Mouse (Mus musculus): ENCODE data around the gene Fam92b. TPM values are rescaled to one million over a fixed set of nuclear protein-coding genes. Genes with fewer than 3 reads are reported as not detected.
A peak's percentile ranks its signal among the peaks of the same experiment; 100 is the strongest.

Fam92b gene
- polyA plus RNA-seq, 1 experiment from 2014 or later, result 2.1 TPM

DNA sequence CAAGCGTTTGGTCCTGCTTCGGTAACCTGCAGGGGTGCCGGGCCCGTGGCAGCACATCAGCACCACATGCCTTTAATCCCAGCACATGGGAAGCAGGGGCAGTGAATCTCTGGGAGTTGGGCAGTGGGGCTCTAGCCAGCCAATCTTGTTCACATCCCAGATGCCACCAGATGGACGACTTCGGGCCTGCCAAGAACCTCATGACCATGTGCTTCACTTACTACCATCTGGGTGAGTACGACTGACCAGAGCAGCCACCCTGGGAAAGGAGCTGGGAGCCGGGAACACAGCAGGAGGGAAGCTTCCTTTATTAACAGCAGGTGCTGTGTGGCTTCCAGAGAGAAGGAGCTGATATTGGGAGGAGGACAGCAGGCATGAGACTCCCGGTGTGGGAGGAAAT is 26.1 kb downstream of the Fam92b start:
- Histone ChIP-seq H3K27ac (ENCODE audit: low read depth, low read length) (no peak overlapping the region), H3K4me2 (replicated peaks; ENCODE audit: low read depth, low read length) (no peak overlapping the region), H3K36me3 (ENCODE audit: control insufficient read depth, insufficient read depth, low read length) (no peaks in the 10 kb centered on the region), H3K27me3 (ENCODE audit: control insufficient read depth, insufficient read depth, low read length) (no peaks in the 10 kb centered on the region), H3K4me3 (ENCODE audit: low read depth, low read length) (no peak overlapping the region), H3K9me3 (ENCODE audit: control insufficient read depth, low read length) (no peaks in the 10 kb centered on the region), H3K9ac (ENCODE audit: low read depth, low read length) (no peak overlapping the region), H3K4me1 (replicated peaks; ENCODE audit: control insufficient read depth, insufficient read depth, low read length) (0 out of 2 replicates have a peak, but pooled peaks cover 2% of the 10 kb centered on the region)
- 61% methylated on average over 9 of the region's 9 CpGs for WGBS
- ATAC-seq (ENCODE audit: low FRiP score), result no peak
- DNase-seq (ENCODE audit: low spot score), result no peak

- DNase-seq (ENCODE audit: low spot score) (no peak), ATAC-seq (ENCODE audit: low FRiP score) (no peak)
- no peaks in the 10 kb centered on the region for H3K36me3 ChIP-seq (ENCODE audit: control insufficient read depth, insufficient read depth, low read length)
- WGBS, result 81% methylated on average over 12 of the region's 12 CpGs
- H3K4me3 ChIP-seq (ENCODE audit: low read depth, low read length), result no peak overlapping the region
- H3K4me1 ChIP-seq (replicated peaks; ENCODE audit: control insufficient read depth, insufficient read depth, low read length), result peaks cover 2% of the 10 kb centered on the region; the same call in 1 of the 2 replicates
- H3K4me2 ChIP-seq (replicated peaks; ENCODE audit: low read depth, low read length), result no peak overlapping the region
- H3K9me3 ChIP-seq (ENCODE audit: control insufficient read depth, low read length), result no peaks in the 10 kb centered on the region
- H3K27me3 ChIP-seq (ENCODE audit: control insufficient read depth, insufficient read depth, low read length), result no peaks in the 10 kb centered on the region
- no peak overlapping the region for H3K27ac ChIP-seq (ENCODE audit: low read depth, low read length)
- no peak overlapping the region for H3K9ac ChIP-seq (ENCODE audit: low read depth, low read length)
Observed at GRCm38 (mm10) chr8:120150028-120150427, 27.2 kb downstream of the Fam92b start.

DNA sequence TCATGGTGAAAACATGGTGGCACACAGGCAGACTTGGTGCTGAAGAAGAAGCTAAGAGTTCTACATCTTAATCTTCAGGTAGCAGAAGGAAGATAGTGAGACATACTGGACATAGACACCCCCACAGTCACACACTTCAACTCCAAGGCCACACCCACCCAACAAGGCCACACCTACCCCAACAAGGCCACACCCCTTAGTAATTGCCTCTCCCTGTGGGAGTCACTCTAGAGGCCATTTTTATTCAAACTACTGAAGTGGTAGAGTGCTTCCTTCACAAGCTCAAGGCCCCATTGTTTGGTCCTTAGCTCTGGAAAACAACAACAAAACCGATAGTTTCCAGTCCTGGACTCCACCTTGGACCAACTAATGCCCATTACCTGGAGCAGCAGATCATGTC is 31.2 kb downstream of the Fam92b start:
- Histone ChIP-seq H3K27me3 (ENCODE audit: control insufficient read depth, insufficient read depth, low read length) (no peaks in the 10 kb centered on the region), H3K27ac (ENCODE audit: low read depth, low read length) (no peak overlapping the region), H3K4me2 (replicated peaks; ENCODE audit: low read depth, low read length) (no peak overlapping the region), H3K9ac (ENCODE audit: low read depth, low read length) (no peak overlapping the region), H3K9me3 (ENCODE audit: control insufficient read depth, low read length) (no peaks in the 10 kb centered on the region), H3K4me3 (ENCODE audit: low read depth, low read length) (no peak overlapping the region), H3K36me3 (ENCODE audit: control insufficient read depth, insufficient read depth, low read length) (no peaks in the 10 kb centered on the region), H3K4me1 (replicated peaks; ENCODE audit: control insufficient read depth, insufficient read depth, low read length) (no peaks in the 10 kb centered on the region; the same call in 1 of the 2 replicates)
- WGBS, result 78% methylated on average over 1 of the region's 1 CpGs
- no peak for DNase-seq (ENCODE audit: low spot score)
- no peak for ATAC-seq (ENCODE audit: low FRiP score)

DNA sequence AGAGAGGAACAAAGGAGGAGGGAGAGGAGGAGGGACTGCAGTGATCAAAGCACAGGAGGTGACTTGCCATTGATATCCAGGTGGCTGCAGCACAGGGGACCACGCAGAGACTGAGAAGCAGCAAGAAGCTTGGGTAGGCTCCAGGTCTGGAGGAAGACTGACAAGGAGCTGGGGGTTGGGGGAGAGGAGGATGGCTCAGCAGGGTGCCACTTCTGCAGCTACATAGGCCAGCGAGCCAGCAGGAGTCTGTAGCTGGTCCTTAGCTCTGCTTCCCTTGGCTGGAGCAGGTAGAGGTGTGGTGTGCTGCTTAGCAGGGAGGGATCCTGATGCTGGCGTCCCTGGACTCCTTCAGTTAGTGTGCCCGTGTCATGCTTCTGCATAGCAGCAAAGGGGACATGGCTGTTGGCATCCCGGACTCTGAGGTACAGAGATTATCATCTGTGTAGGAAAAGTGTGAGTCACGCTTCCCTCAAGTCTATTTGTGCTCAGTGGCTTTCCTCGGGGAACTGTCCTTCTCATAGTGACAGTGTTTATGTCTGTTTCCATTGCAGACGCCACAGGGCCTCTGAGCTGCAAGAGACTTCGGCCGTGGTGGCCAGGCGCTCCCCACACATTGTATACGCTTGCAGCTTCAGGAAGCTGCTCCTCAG is 32.5 kb downstream of the Fam92b start:
- WGBS, result 59% methylated on average over 12 of the region's 12 CpGs
- Histone ChIP-seq H3K36me3 (ENCODE audit: control insufficient read depth, insufficient read depth, low read length) (no peaks in the 10 kb centered on the region), H3K9ac (ENCODE audit: low read depth, low read length) (no peak overlapping the region), H3K27me3 (ENCODE audit: control insufficient read depth, insufficient read depth, low read length) (no peaks in the 10 kb centered on the region), H3K27ac (ENCODE audit: low read depth, low read length) (peak overlapping the region; percentile 66), H3K4me1 (replicated peaks; ENCODE audit: control insufficient read depth, insufficient read depth, low read length) (no peaks in the 10 kb centered on the region; the same call in 1 of the 2 replicates), H3K4me2 (replicated peaks; ENCODE audit: low read depth, low read length) (no peak overlapping the region), H3K4me3 (ENCODE audit: low read depth, low read length) (no peak overlapping the region), H3K9me3 (ENCODE audit: control insufficient read depth, low read length) (no peaks in the 10 kb centered on the region)
- DNase-seq (ENCODE audit: low spot score) (no peak), ATAC-seq (ENCODE audit: low FRiP score) (no peak)

DNA sequence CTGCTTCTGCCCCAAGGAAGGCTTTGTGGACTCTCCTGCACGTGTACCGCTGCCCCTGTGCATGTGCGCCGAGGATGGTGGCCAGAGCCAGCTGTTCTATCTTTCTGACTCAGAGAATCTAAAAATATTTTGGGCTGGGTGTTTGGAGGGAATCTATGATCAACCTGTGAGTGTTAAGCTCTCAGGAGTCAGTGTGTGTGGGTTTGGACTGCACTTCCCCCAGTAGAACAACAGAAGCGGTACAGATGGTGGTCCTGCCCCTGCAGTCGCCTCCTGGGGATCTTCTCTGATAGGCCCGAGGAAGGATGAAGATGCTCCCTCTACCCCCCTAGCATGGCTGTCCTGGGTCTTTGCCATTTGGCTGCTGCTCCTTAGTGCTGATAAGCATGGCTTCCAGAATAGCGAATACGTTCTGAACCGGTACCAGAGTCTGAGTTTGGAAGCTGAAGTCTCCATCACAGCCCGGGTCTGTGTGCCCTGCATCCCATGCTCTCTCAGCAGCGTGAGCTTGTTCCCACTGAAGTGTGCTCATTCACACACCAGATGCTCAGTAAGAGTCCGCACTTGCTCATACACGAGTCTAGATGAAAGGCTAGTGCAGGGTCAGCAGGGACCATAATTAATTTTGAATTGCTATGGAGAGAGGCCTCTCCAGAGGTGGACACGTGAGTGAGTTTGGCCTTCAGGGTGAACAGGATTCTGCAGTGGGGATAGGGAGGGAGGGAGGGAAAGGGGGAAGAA is 33.2 kb downstream of the Fam92b start:
- DNase-seq (ENCODE audit: low spot score) (no peak), ATAC-seq (ENCODE audit: low FRiP score) (no peak)
- Histone ChIP-seq H3K36me3 (ENCODE audit: control insufficient read depth, insufficient read depth, low read length) (no peaks in the 10 kb centered on the region), H3K4me3 (ENCODE audit: low read depth, low read length) (no peak overlapping the region), H3K27me3 (ENCODE audit: control insufficient read depth, insufficient read depth, low read length) (no peaks in the 10 kb centered on the region), H3K9ac (ENCODE audit: low read depth, low read length) (no peak overlapping the region), H3K27ac (ENCODE audit: low read depth, low read length) (peak overlapping the region; percentile 66), H3K9me3 (ENCODE audit: control insufficient read depth, low read length) (no peaks in the 10 kb centered on the region), H3K4me2 (replicated peaks; ENCODE audit: low read depth, low read length) (no peak overlapping the region), H3K4me1 (replicated peaks; ENCODE audit: control insufficient read depth, insufficient read depth, low read length) (no peaks in the 10 kb centered on the region; the same call in 1 of the 2 replicates)
- 63% methylated on average over 15 of the region's 15 CpGs for WGBS

GRCm38 (mm10) chr8:120140769-120141168 is 36.5 kb downstream of the Fam92b start:
- no peaks in the 10 kb centered on the region for H3K36me3 ChIP-seq (ENCODE audit: control insufficient read depth, insufficient read depth, low read length)
- WGBS, result 74% methylated on average over 3 of the region's 3 CpGs
- no peak for DNase-seq (ENCODE audit: low spot score)
- no peak overlapping the region for H3K27ac ChIP-seq (ENCODE audit: low read depth, low read length)
- H3K4me1 ChIP-seq (replicated peaks; ENCODE audit: control insufficient read depth, insufficient read depth, low read length), result no peaks in the 10 kb centered on the region; the same call in 1 of the 2 replicates
- no peak overlapping the region for H3K9ac ChIP-seq (ENCODE audit: low read depth, low read length)
- H3K4me2 ChIP-seq (replicated peaks; ENCODE audit: low read depth, low read length), result no peak overlapping the region
- ATAC-seq (ENCODE audit: low FRiP score), result no peak
- no peaks in the 10 kb centered on the region for H3K9me3 ChIP-seq (ENCODE audit: control insufficient read depth, low read length)
- no peaks in the 10 kb centered on the region for H3K27me3 ChIP-seq (ENCODE audit: control insufficient read depth, insufficient read depth, low read length)
- no peak overlapping the region for H3K4me3 ChIP-seq (ENCODE audit: low read depth, low read length)

- Histone ChIP-seq H3K27me3 (ENCODE audit: control insufficient read depth, insufficient read depth, low read length) (no peaks in the 10 kb centered on the region), H3K27ac (ENCODE audit: low read depth, low read length) (no peak overlapping the region), H3K9ac (ENCODE audit: low read depth, low read length) (no peak overlapping the region), H3K4me3 (ENCODE audit: low read depth, low read length) (no peak overlapping the region), H3K4me1 (replicated peaks; ENCODE audit: control insufficient read depth, insufficient read depth, low read length) (no peaks in the 10 kb centered on the region), H3K9me3 (ENCODE audit: control insufficient read depth, low read length) (no peaks in the 10 kb centered on the region), H3K4me2 (replicated peaks; ENCODE audit: low read depth, low read length) (no peak overlapping the region), H3K36me3 (ENCODE audit: control insufficient read depth, insufficient read depth, low read length) (no peaks in the 10 kb centered on the region)
- DNase-seq (ENCODE audit: low spot score) (no peak), ATAC-seq (ENCODE audit: low FRiP score) (no peak)
- WGBS, result 87% methylated on average over 2 of the region's 2 CpGs
Observed at GRCm38 (mm10) chr8:120138958-120139357, 38.3 kb downstream of the Fam92b start.

DNA sequence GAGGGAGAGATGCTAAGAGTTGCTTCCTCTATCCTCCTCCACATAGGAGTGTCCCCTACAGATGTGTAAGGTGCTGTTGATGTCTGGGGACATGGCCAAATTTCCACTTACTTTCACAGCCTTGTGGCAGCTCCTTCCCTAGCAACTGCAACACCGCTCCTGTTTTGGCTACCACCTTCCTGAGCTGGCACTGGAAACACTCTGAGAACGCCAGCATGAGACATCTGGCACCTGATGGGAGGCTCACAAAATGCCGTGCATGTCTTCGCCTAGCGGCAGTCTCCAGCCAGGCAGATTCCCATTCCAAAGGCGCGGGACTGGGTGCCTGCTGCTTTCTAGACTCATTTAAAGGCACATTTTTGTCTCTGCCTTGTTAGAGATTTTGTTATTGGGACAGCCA is 40.6 kb downstream of the Fam92b start:
- no peak overlapping the region for H3K27ac ChIP-seq (ENCODE audit: low read depth, low read length)
- H3K4me2 ChIP-seq (replicated peaks; ENCODE audit: low read depth, low read length), result no peak overlapping the region
- no peak overlapping the region for H3K9ac ChIP-seq (ENCODE audit: low read depth, low read length)
- no peak overlapping the region for H3K4me3 ChIP-seq (ENCODE audit: low read depth, low read length)
- 58% methylated on average over 7 of the region's 7 CpGs for WGBS
- DNase-seq (ENCODE audit: low spot score) (no peak), ATAC-seq (ENCODE audit: low FRiP score) (no peak)
- H3K27me3 ChIP-seq (ENCODE audit: control insufficient read depth, insufficient read depth, low read length), result no peaks in the 10 kb centered on the region
- H3K4me1 ChIP-seq (replicated peaks; ENCODE audit: control insufficient read depth, insufficient read depth, low read length), result no peaks in the 10 kb centered on the region
- H3K36me3 ChIP-seq (ENCODE audit: control insufficient read depth, insufficient read depth, low read length), result no peaks in the 10 kb centered on the region
- H3K9me3 ChIP-seq (ENCODE audit: control insufficient read depth, low read length), result no peaks in the 10 kb centered on the region

GRCm38 (mm10) chr8:120135687-120136086 is 41.6 kb downstream of the Fam92b start:
- Histone ChIP-seq H3K4me1 (replicated peaks; ENCODE audit: control insufficient read depth, insufficient read depth, low read length) (no peaks in the 10 kb centered on the region), H3K4me3 (ENCODE audit: low read depth, low read length) (no peak overlapping the region), H3K4me2 (replicated peaks; ENCODE audit: low read depth, low read length) (no peak overlapping the region), H3K9ac (ENCODE audit: low read depth, low read length) (no peak overlapping the region), H3K27ac (ENCODE audit: low read depth, low read length) (no peak overlapping the region), H3K27me3 (ENCODE audit: control insufficient read depth, insufficient read depth, low read length) (no peaks in the 10 kb centered on the region), H3K9me3 (ENCODE audit: control insufficient read depth, low read length) (no peaks in the 10 kb centered on the region), H3K36me3 (ENCODE audit: control insufficient read depth, insufficient read depth, low read length) (no peaks in the 10 kb centered on the region)
- 92% methylated on average over 7 of the region's 7 CpGs for WGBS
- ATAC-seq (ENCODE audit: low FRiP score) (no peak), DNase-seq (ENCODE audit: low spot score) (no peak)
